Mouse (Mus musculus) Patski (cell line): ENCODE data around the gene Nrxn3. TPM values are rescaled to one million over a fixed set of nuclear protein-coding genes. Genes with fewer than 3 reads are reported as not detected.

Experiments
- ATAC-seq: fragments of 100-300 bp; one replicate; pipeline ENCODE4 v1.8.0; 2021
- CTCF ChIA-PET: fragments of 350-600 bp; sonication (Branson Sonifier 250); formaldehyde crosslinking; loops from one replicate; lab custom pipeline; 2022; ENCODE audit warnings: inconsistent platforms; lab: Charles Lee
- POLR2A ChIA-PET: fragments of 350-600 bp; sonication (Branson Sonifier 250); formaldehyde crosslinking; loops from one replicate; lab custom pipeline; 2022; ENCODE audit warnings: antibody characterized with exemption, inconsistent platforms; lab: Charles Lee
- DNase-seq: peaks from one replicate; pipeline ENCODE4 v3.0.0-alpha.2; 2011; ENCODE audit warnings: low read depth, low spot score
- H3K27me3 ChIP-seq: fragments of 371-371 bp; one replicate; pipeline ENCODE4 v1.5.1; 2021
- CTCF ChIP-seq: fragments of 100-300 bp; IDR thresholded peaks from one replicate; pipeline ENCODE4 v1.5.1; 2021
- in situ Hi-C: fragments of 300-500 bp; cut with MboI; formaldehyde crosslinking; loops from 3 replicates; pipeline ENCODE4 v1.11.1; 2018; ENCODE audit warnings: low pct_unique_long_range_greater_than_20kb, mixed read lengths
- polyA plus RNA-seq: library from polyadenylated mRNA; unstranded; gene quantifications from one replicate; pipeline ENCODE4 v1.2.3, GENCODE M21; 2021

Nrxn3 gene
- polyA plus RNA-seq, 1 experiment from 2014 or later = not detected

DNA sequence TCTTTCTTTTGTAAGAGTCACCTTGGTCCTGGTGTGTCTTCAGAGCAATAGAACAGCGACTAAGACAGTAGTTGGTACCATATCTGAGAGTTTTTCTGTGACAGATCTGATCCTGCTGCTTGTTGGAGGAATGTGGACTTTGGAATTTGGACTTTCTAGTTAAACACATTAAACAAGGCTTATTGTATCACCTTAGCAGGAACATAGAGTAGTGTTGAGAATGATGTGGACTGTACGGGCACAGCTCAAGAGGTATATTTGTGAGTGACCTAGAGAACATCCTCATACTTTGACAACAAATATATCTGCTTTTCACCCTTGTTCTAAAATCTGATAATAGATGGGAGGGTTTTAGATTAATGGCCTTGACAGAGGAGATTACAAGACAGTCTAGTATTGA, 1020.1 kb downstream of the Nrxn3 start:
- ChIA-PET POLR2A (no interaction called here), CTCF (no interaction called here)
- H3K27me3 ChIP-seq = no peaks in the 10 kb centered on the region
- in situ Hi-C loops = no loop called here
- ATAC-seq = no peak
- DNase-seq = no peak
- no peak for TF ChIP-seq CTCF

DNA sequence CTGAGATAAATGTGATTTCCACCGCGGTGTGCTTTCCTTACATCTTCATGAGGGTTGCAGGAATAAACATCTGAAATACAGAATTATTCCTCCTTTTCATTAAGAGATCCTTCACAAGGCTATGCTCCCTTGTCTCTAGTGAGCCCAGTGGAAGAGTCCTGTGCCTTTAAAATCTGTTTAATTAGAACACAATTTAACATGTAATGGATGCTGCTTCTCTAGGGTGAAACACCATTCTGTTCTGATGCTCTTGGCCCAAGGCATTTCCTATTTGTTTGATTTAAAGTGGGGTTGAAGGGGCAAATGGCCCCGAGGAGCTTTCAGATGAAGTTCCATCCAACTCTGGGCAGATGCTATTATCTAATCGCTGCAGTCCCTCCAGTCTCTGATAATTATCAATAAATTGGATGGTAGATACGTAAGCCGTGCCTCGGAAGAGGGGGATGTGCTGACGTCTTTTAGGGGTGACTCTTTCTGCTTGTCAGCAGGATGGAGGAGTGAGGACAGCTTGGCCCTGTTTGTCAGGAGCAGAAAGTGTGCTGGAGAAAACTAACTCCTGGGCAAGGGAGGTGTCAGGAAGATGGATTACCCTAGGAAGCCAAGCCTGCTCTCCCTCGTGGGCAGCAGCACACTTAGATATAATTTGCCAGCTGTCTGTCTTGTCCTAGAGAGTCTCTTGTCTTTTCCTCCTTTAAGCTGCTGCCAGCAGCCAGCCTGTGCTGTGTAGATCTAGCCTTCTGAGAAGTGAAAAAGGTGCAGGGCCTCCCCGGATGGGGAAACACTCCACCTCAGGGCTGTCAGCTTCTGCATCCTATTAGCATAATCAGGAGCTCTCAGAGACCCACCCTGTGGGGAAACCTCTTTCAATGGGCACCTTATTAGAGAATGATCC, 1041.8 kb downstream of the Nrxn3 start:
- in situ Hi-C loops = no loop called here
- ChIA-PET POLR2A (no interaction called here), CTCF (no interaction called here)
- ATAC-seq = no peak
- DNase-seq = no peak
- no peaks in the 10 kb centered on the region for H3K27me3 ChIP-seq
- no peak for TF ChIP-seq CTCF

DNA sequence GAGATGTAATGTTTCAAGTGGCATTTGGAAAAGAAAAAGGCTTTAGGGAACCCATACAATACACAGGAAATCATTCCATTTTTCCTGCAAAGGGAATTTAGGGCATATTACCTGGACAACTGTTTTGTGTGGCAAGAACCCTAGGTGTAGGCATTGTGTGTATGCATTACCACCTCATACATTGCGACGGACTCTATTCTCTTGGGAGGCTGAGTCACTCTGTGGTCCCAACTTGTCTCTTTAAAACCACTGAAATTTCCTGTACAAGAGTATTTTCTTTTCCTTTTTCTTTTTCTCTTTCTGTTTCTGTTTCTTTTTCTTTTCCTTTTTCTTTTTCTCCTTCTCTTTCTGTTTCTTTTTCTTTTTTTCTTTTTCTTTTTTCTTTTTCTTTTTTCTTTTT, 1042.5 kb downstream of the Nrxn3 start:
- no peak for ATAC-seq
- in situ Hi-C loops = no loop called here
- TF ChIP-seq CTCF = no peak
- CTCF ChIA-PET = no interaction called here
- DNase-seq = no peak
- H3K27me3 ChIP-seq = no peaks in the 10 kb centered on the region
- POLR2A ChIA-PET = no interaction called here

DNA sequence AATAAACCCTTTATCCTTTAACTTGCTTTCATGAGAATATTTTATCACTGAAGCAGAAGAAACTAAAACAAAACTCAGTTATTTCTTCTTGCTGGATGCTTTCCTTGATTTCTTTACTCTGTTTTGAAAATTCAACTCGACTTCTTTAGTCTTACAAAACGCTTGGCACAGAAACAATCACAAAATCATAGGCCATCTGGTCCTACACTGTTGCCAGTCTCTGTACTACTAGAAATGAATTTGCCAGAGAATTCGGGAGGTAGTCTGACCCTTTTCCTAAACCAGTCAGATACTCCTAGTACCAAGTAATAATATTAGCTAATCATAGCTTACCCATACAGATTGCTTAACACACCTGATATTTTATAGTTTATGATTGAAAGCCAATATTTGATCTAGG, 1066.1 kb downstream of the Nrxn3 start:
- DNase-seq = no peak
- no peak for TF ChIP-seq CTCF
- ATAC-seq = no peak
- no peaks in the 10 kb centered on the region for H3K27me3 ChIP-seq
- CTCF ChIA-PET = no interaction called here
- in situ Hi-C loops = no loop called here
- POLR2A ChIA-PET = no interaction called here

DNA sequence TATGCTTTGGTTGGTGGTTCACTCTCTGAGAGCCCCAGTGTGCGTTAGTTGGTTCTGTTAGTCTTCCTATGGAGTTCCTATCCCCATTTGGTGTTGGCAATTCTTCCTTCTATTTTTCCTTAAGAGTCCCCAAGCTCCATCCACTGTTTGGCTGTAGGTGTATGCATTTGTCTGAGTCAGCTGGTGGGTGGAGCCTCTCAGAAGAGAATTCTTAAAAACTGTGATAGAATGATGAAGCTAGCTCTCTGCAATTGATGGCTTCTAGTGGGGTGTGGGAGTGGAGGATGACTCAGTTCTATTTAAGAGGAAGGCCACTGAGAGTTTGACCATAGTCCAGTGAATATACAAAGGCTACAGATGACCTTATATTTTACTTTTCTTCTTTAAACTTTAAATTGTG, 1067.3 kb downstream of the Nrxn3 start:
- no peak for DNase-seq
- in situ Hi-C loops = no loop called here
- no peaks in the 10 kb centered on the region for H3K27me3 ChIP-seq
- ATAC-seq = no peak
- ChIA-PET CTCF (no interaction called here), POLR2A (no interaction called here)
- TF ChIP-seq CTCF = no peak

DNA sequence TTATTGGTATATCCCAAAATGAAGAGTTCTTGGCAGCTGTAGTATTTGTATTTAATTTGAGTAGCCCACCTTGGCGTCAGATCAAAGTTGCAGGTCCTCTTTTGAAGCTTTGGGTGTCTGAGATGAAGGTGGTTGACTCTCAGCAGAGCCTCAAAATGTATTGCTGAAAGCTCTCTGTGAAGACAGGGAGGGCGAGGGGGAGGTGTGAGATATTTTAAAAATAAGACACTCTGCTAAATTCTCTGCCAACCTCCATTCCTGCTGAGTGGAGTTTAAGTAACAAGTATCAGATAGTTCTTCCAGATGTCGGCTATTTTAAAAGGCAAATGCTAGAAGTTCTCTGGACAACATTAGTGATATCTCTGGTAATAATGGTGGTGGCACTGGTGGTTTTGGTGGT, 1069.2 kb downstream of the Nrxn3 start:
- H3K27me3 ChIP-seq = no peaks in the 10 kb centered on the region
- ChIA-PET POLR2A (no interaction called here), CTCF (no interaction called here)
- in situ Hi-C loops = no loop called here
- DNase-seq (no peak), ATAC-seq (no peak)
- TF ChIP-seq CTCF = no peak

DNA sequence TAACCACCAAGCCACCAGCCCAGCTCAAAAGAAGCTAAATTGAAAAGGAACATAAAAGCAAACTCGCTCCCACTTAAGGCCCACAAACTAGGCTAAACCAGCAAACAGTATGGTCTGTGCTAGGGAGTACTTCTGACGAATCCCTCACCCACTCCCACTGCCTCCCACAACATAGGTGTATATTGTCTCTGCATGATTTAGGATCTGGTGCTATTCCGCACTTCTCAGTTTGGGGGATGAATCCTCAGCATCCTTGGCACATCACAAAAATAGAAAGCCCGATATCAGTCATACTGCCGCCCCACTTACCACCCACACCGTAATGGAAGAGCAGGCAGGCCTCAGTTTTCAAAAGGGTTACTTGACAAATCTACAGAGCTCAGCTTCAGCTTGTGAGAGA, 1072.1 kb downstream of the Nrxn3 start:
- no peak for TF ChIP-seq CTCF
- in situ Hi-C loops = no loop called here
- DNase-seq (no peak), ATAC-seq (no peak)
- ChIA-PET POLR2A (no interaction called here), CTCF (no interaction called here)
- no peaks in the 10 kb centered on the region for H3K27me3 ChIP-seq

DNA sequence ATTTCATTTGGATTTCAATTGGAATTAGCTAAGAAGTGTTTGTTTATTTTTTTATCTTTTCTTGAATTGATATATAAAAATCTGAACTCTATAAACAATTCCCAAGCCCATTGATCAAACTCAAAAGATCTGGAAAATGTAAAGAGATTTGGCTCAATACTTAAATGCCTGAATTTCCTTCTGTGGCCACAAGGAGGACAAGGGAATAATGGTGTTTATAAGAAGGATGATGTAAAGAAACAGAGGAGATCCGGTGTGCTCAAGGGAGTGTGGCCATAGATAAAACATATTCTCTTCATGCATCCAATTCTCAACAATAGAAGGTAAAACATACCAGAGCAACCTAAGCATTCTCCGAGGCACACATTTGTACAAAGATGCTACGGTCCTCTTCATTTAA, 1085.5 kb downstream of the Nrxn3 start:
- in situ Hi-C loops = no loop called here
- TF ChIP-seq CTCF = no peak
- ATAC-seq (no peak), DNase-seq (no peak)
- ChIA-PET CTCF (no interaction called here), POLR2A (no interaction called here)
- H3K27me3 ChIP-seq = no peaks in the 10 kb centered on the region

DNA sequence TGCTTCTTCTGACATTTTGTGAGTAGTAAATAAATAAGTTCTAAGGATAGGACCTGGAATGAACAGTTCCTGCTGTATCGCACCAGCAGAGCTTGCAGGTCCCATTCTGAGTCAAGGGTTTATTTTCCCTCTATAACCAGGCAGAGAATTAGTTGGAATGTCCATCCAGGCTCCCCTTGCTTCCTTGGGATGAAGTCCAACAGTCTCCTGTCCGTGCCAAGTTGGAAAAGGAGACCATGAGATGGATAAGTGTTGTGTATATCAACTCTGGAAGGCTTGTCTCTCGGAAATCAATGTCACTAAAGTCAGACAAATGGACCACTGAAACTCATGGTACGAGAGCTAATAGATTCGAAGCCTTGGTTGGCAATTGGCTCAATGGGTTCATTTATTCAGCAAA, 1087.5 kb downstream of the Nrxn3 start:
- in situ Hi-C loops = no loop called here
- ChIA-PET POLR2A (no interaction called here), CTCF (no interaction called here)
- no peak for TF ChIP-seq CTCF
- DNase-seq (no peak), ATAC-seq (no peak)
- H3K27me3 ChIP-seq = no peaks in the 10 kb centered on the region

DNA sequence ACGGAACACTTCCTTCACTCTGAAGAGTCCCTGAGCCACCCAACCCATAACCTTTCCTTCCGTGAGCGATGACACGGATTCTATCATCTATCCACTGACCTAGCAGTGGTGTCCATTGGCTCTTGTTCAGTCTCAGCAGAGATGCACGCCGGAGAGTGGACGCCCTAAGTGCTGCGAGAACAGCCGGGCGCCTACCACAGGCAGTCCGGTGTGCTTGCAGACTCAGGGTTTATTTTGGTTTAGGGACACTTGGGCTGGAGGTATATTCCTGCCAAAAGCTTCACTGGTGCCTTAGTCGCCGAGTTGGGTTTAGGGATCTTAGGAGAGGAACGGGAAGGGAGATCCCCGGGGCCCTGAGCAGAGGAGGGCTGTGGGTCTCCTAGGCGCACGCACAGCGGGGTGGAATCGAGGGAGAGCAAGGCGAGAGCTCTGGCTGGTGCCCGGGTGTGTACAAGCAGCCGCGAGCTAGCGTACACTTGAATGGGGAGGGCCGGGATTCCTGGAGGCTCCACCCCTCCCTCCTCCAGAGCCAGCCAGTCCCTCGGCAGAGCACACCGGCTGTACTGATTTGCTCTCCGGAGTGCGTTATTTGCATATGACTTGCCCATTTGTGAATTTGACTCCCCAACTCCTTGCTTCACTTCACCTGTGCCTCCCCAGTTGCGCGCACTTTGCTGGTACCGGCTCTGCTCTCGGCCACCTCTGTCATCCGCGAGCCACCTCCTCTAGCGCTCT, 1089.3 kb downstream of the Nrxn3 start:
- DNase-seq (no peak), ATAC-seq (no peak)
- CTCF ChIA-PET = no interaction called here
- no peak for TF ChIP-seq CTCF
- no peaks in the 10 kb centered on the region for H3K27me3 ChIP-seq
- POLR2A ChIA-PET = no interaction called here
- in situ Hi-C loops = no loop called here

DNA sequence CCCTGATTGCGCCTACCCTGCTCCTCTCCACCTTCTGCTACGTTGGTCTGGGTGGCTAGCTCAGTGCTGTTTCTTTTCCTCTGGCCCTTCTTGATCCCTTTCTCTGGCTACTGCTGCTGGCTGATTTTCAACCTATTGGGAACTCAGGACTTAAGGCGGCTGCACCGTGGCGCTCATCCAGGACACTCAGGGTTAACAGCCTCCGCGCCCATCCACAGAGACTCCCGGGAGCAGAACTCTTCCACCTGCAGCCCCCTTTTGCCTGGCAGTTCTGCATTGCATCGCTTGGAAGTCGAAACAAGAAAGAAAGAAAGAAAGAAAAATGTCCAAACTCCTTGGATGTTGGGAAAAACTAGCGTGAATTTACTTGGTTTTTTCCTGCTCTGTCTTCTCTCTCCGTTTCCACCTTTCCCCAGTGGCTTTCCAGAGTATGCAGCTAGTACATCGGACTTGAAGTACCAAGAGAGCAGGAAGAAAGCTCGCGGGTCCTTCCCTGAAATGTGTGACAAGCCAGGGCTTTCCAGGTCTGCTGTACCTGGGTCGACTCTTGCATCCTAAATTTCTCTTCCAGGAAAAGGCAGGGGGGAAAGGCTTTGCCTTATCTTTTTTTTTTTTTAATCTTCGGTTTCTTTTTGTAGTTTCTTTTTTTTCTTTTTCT, 1090.0 kb downstream of the Nrxn3 start:
- ChIA-PET CTCF (no interaction called here), POLR2A (no interaction called here)
- in situ Hi-C loops = no loop called here
- no peak for TF ChIP-seq CTCF
- no peaks in the 10 kb centered on the region for H3K27me3 ChIP-seq
- DNase-seq (no peak), ATAC-seq (no peak)
